21 mouse cellular contexts compared by ENCODE assay signal in genomic region chr10:57313799-57314198, GRCm38 (mm10).
DNase-seq lines count a peak whose midpoint lies in the region; ATAC-seq and TF ChIP-seq lines count a peak whose summit lies in the region.
"Had no signal": no experiment of that assay in that cellular context is flagged by ENCODE, and none has a peak within 500 bp of the region (broad histone marks: within the 10 kb centered on the region; RNA-seq: fewer than 3 reads in every experiment).

No protein-coding gene starts in this region.

- H3K9ac ChIP-seq in forebrain, embryonic 13.5 days: no peak overlapping the region
- no peak overlapping the region for H3K9ac ChIP-seq in midbrain, postnatal 0 days (replicated peaks; ENCODE audit: low read length, poor library complexity, severe bottlenecking)
- H3K9ac ChIP-seq in midbrain, embryonic 11.5 days (ENCODE audit: low read length): no peak overlapping the region
- no peak overlapping the region for H3K9ac ChIP-seq in intestine, postnatal 0 days (ENCODE audit: low read depth, low read length)
- H3K9ac ChIP-seq: embryonic facial prominence, embryonic 12.5 days; heart, embryonic 13.5 days; limb, embryonic 15.5 days; liver, embryonic 15.5 days; neural tube, embryonic 12.5 days had no signal

- H3K4me2 ChIP-seq in forebrain, embryonic 13.5 days: no peak overlapping the region
- H3K4me2 ChIP-seq in midbrain, postnatal 0 days (ENCODE audit: low read depth, low read length, poor library complexity, severe bottlenecking): no peak overlapping the region
- no peak overlapping the region for H3K4me2 ChIP-seq in midbrain, embryonic 11.5 days
- no peak overlapping the region for H3K4me2 ChIP-seq in intestine, postnatal 0 days (replicated peaks; ENCODE audit: low read depth)
- H3K4me2 ChIP-seq: embryonic facial prominence, embryonic 12.5 days; heart, embryonic 13.5 days; limb, embryonic 15.5 days; liver, embryonic 15.5 days; neural tube, embryonic 12.5 days had no signal

- WGBS in forebrain, embryonic 13.5 days: 81% methylated on average over 3 of the region's 3 CpGs
- 93% methylated on average over 3 of the region's 3 CpGs for WGBS in forebrain, embryonic 10.5 days
- 77% methylated on average over 3 of the region's 3 CpGs for WGBS in midbrain, postnatal 0 days
- 89% methylated on average over 3 of the region's 3 CpGs for WGBS in midbrain, embryonic 11.5 days
- 62% methylated on average over 3 of the region's 3 CpGs for WGBS in intestine, postnatal 0 days

- H3K36me3 ChIP-seq in forebrain, embryonic 13.5 days (ENCODE audit: poor library complexity, severe bottlenecking): no peaks in the 10 kb centered on the region
- no peaks in the 10 kb centered on the region for H3K36me3 ChIP-seq in forebrain, embryonic 10.5 days (replicated peaks)
- H3K36me3 ChIP-seq in midbrain, postnatal 0 days (ENCODE audit: insufficient read depth, low read length): no peaks in the 10 kb centered on the region
- no peaks in the 10 kb centered on the region for H3K36me3 ChIP-seq in midbrain, embryonic 11.5 days (ENCODE audit: control insufficient read depth, insufficient read depth, low read length)
- H3K36me3 ChIP-seq in intestine, postnatal 0 days (ENCODE audit: control insufficient read depth, insufficient read depth): no peaks in the 10 kb centered on the region
- H3K36me3 ChIP-seq: embryonic facial prominence, embryonic 12.5 days; G1E; heart, embryonic 13.5 days; limb, embryonic 15.5 days; liver, embryonic 15.5 days; midbrain, embryonic 10.5 days; neural tube, embryonic 12.5 days had no signal

- H3K4me1 ChIP-seq in forebrain, embryonic 13.5 days: no peaks in the 10 kb centered on the region
- H3K4me1 ChIP-seq in forebrain, embryonic 10.5 days: no peaks in the 10 kb centered on the region
- no peaks in the 10 kb centered on the region for H3K4me1 ChIP-seq in midbrain, postnatal 0 days (ENCODE audit: insufficient read depth, low read length)
- H3K4me1 ChIP-seq in midbrain, embryonic 11.5 days (ENCODE audit: control insufficient read depth, insufficient read depth, low read length): no peaks in the 10 kb centered on the region
- no peaks in the 10 kb centered on the region for H3K4me1 ChIP-seq in intestine, postnatal 0 days (replicated peaks; ENCODE audit: control insufficient read depth, insufficient read depth, low read length)
- H3K4me1 ChIP-seq: embryonic facial prominence, embryonic 12.5 days; heart, embryonic 13.5 days; limb, embryonic 15.5 days; liver, embryonic 15.5 days; midbrain, embryonic 10.5 days; neural tube, embryonic 12.5 days had no signal

- H3K27ac ChIP-seq in forebrain, embryonic 13.5 days: no peak overlapping the region
- H3K27ac ChIP-seq in forebrain, embryonic 10.5 days: no peak overlapping the region
- H3K27ac ChIP-seq in midbrain, postnatal 0 days (ENCODE audit: low read depth, low read length): no peak overlapping the region
- no peak overlapping the region for H3K27ac ChIP-seq in midbrain, embryonic 11.5 days (ENCODE audit: low read depth, low read length)
- no peak overlapping the region for H3K27ac ChIP-seq in intestine, postnatal 0 days (ENCODE audit: low read depth, low read length)
- H3K27ac ChIP-seq: embryonic facial prominence, embryonic 12.5 days; heart, embryonic 13.5 days; limb, embryonic 15.5 days; liver, embryonic 15.5 days; macrophage; midbrain, embryonic 10.5 days; neural tube, embryonic 12.5 days had no signal

- TF ChIP-seq CTCF in midbrain, postnatal 0 days (IDR thresholded peaks at IDR 0.05): no peak
- TF ChIP-seq CTCF in intestine, postnatal 0 days (IDR thresholded peaks at IDR 0.05; ENCODE audit: low read depth): no peak

- H3K27me3 ChIP-seq in forebrain, embryonic 13.5 days: no peaks in the 10 kb centered on the region
- H3K27me3 ChIP-seq in forebrain, embryonic 10.5 days (ENCODE audit: poor library complexity, severe bottlenecking): no peaks in the 10 kb centered on the region
- no peaks in the 10 kb centered on the region for H3K27me3 ChIP-seq in midbrain, postnatal 0 days (ENCODE audit: insufficient read depth, low read length)
- H3K27me3 ChIP-seq in midbrain, embryonic 11.5 days (ENCODE audit: control insufficient read depth, insufficient read depth, low read length): no peaks in the 10 kb centered on the region
- no peaks in the 10 kb centered on the region for H3K27me3 ChIP-seq in intestine, postnatal 0 days (replicated peaks; ENCODE audit: control insufficient read depth, insufficient read depth, low read length)
- H3K27me3 ChIP-seq: embryonic facial prominence, embryonic 12.5 days; heart, embryonic 13.5 days; limb, embryonic 15.5 days; liver, embryonic 15.5 days; neural tube, embryonic 12.5 days had no signal

- ATAC-seq in forebrain, embryonic 13.5 days: 0 out of 2 replicates have a peak, but pooled peaks have one; percentile 74
- ATAC-seq in midbrain, postnatal 0 days (ENCODE audit: low FRiP score): no peak
- ATAC-seq in midbrain, embryonic 11.5 days (ENCODE audit: low FRiP score): no peak
- no peak for ATAC-seq in intestine, postnatal 0 days

- H3K9me3 ChIP-seq in forebrain, embryonic 13.5 days (replicated peaks): no peaks in the 10 kb centered on the region
- H3K9me3 ChIP-seq in forebrain, embryonic 10.5 days: no peaks in the 10 kb centered on the region
- H3K9me3 ChIP-seq in midbrain, postnatal 0 days (ENCODE audit: low read length): no peaks in the 10 kb centered on the region
- no peaks in the 10 kb centered on the region for H3K9me3 ChIP-seq in midbrain, embryonic 11.5 days (ENCODE audit: control insufficient read depth, low read length)
- H3K9me3 ChIP-seq in intestine, postnatal 0 days (ENCODE audit: control insufficient read depth): no peaks in the 10 kb centered on the region
- H3K9me3 ChIP-seq: embryonic facial prominence, embryonic 12.5 days; G1E; heart, embryonic 13.5 days; limb, embryonic 15.5 days; liver, embryonic 15.5 days; midbrain, embryonic 10.5 days; neural tube, embryonic 12.5 days had no signal

- no peak overlapping the region for H3K4me3 ChIP-seq in forebrain, embryonic 13.5 days
- H3K4me3 ChIP-seq in forebrain, embryonic 10.5 days: no peak overlapping the region
- H3K4me3 ChIP-seq in midbrain, postnatal 0 days (ENCODE audit: low read depth, low read length): no peak overlapping the region
- no peak overlapping the region for H3K4me3 ChIP-seq in midbrain, embryonic 11.5 days (ENCODE audit: low read depth, low read length)
- no peak overlapping the region for H3K4me3 ChIP-seq in intestine, postnatal 0 days (ENCODE audit: low read depth, low read length)
- H3K4me3 ChIP-seq: embryonic facial prominence, embryonic 12.5 days; erythroblast, embryonic 14.5 days; heart, embryonic 13.5 days; limb, embryonic 15.5 days; liver, embryonic 15.5 days; midbrain, embryonic 10.5 days; neural tube, embryonic 12.5 days had no signal

- DNase-seq in forebrain, embryonic 10.5 days (ENCODE audit: extremely low spot score, low spot score): no peak
- peak; percentile 37 for DNase-seq in midbrain, postnatal 0 days (ENCODE audit: low spot score)
- DNase-seq in midbrain, embryonic 11.5 days (ENCODE audit: low spot score, missing footprints): no peak
- DNase-seq in cerebellum, postnatal 10 days: peak; percentile 42 to 48
- no peak for DNase-seq in Muller cell, postnatal 12 days (ENCODE audit: inconsistent ontology term)
- DNase-seq: adrenal gland, postnatal 36 days; gastrocnemius, postnatal 14 days; kidney, adult 9 months; right cerebral cortex, postnatal 14 days; thymus, postnatal 36 days had no signal

Comparison
In these comparisons a context has a peak if more than half of its experiments do, and no peak if none do; other contexts are left out.
1. DNase-seq: peak in midbrain, postnatal 0 days (single experiment) and cerebellum, postnatal 10 days (2 of 2); none in forebrain, embryonic 10.5 days (single experiment), midbrain, embryonic 11.5 days (single experiment) and Muller cell, postnatal 12 days (single experiment).